Mouse (Mus musculus) C2C12 (cell line): ENCODE measurements around the gene Efcab2.

Experiments used
- CEBPB ChIP-seq: IDR thresholded peaks from one replicate; pipeline ENCODE4 v1.6.1; 2011; ENCODE audit warnings: low read depth, mild to moderate bottlenecking, control low read depth, moderate library complexity
- CTCF ChIP-seq: IDR thresholded peaks from one replicate; pipeline ENCODE4 v1.5.1; 2011; ENCODE audit not compliant: control insufficient read depth, insufficient read depth, insufficient read length
- USF1 ChIP-seq: IDR thresholded peaks from one replicate; pipeline ENCODE4 v1.6.1; 2011; ENCODE audit warnings: low read depth, mild to moderate bottlenecking, control low read depth, moderate library complexity

GRCm38 (mm10) chr1:178528431-178529351 lies 122.8 kb downstream of the Efcab2 start, which contains the start of gene Kif26b:
- no peak for TF ChIP-seq CTCF
- no peak for TF ChIP-seq CEBPB
- no peak for TF ChIP-seq USF1
